Mouse (Mus musculus): Measurements from ENCODE around the gene Gm2a. TPM values are rescaled to one million over a fixed set of nuclear protein-coding genes. Genes with fewer than 3 reads are reported as not detected.
"Not testable (repeated sequence)": the region's sequence is repeated elsewhere in the genome, so short reads cannot be mapped to it uniquely, and the experiment has no call there.

Gene Gm2a
- polyA plus RNA-seq, 1 experiment from 2014 or later, result 32.7 TPM

DNA sequence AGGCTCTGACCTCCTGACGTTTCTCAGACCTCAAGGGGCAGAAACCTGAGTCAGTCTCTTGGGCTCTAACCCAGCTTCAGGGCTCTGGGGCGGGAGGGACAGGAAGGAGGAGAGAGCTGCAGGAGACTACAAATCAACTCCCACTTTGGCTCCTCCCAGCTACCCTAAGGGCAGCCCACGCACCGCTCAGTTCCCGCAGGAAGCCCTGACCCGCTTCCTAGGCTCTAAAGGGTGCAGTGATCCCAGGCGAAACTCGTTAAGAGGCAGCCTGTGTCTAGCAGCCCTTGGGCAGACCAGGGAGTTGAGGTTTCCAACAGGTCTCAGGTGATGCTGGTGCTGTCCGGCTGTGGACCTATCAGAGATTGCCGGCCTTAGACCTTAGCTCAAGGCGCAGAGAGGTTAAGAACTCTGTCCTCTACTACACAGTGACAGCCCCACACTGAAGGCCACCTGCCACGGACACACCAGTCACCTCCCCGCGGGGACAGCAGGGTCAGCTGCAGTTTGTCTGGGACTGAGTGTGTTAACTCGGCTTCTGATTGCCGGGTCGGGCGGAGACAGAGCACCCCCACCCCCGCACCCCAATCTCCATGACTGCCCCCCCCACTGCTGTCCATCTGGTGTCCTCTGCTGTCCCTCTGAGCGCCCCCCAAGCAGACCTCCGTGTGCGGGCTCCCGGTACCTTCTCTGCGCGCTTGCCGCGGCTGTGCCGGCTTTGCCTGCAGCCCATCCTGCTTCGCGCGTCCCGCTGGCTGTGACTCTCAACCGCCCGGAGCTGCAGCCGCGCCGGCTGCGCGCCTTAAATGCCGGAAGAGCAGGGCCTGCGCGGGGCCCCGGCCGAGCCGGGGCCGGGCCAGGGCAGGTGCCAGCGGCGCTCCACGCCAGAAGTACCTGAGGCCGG lies 20.3 kb upstream of the Gm2a start, which contains the start of gene Ccdc69:
Ccdc69 (minus strand) TSS at position 801 of the 901 bp plus-strand sequence.
- H3K4me3 ChIP-seq (replicated peaks), result peak within 1 kb of the TSS; percentile 48
- H3K9ac ChIP-seq, result peak within 1 kb of the TSS; percentile 43
- no peaks in the 10 kb centered on the region for H3K27me3 ChIP-seq
- 0 out of 2 replicates have a peak, but pooled peaks cover 3% of the 10 kb centered on the region for H3K9me3 ChIP-seq (replicated peaks)
- peak within 1 kb of the TSS; percentile 94 for H3K4me2 ChIP-seq
- peak within 1 kb of the TSS; percentile 82 for H3K27ac ChIP-seq
- peak; percentile 86 for ATAC-seq (replicated peaks; ENCODE audit: low FRiP score)
- 0% methylated on average over 50 of the region's 50 CpGs for WGBS
- peaks cover 39% of the 10 kb centered on the region for H3K4me1 ChIP-seq
- no peaks in the 10 kb centered on the region for H3K36me3 ChIP-seq

DNA sequence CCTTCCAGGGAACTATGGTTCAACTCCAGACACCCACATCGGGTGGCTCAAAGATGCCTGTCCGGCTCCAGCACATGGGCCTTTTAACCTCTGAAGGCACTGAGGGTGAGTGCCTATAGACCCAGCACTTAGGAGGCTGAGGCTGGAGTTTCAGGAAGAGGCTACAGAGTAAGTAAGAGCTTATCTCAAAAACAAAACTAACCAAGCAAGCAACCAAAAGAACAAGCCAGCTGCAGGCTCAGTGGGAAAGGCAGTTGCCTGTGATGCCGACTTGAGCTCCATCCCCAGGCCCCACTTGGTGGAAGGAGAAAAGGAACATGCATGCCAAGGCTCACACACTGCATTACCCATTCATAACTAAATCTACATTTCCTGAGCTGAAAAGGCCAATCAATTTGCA lies 19.4 kb upstream of the Gm2a start:
- H3K27me3 ChIP-seq, result no peaks in the 10 kb centered on the region
- no peaks in the 10 kb centered on the region for H3K36me3 ChIP-seq
- 0 out of 2 replicates have a peak, but pooled peaks cover 3% of the 10 kb centered on the region for H3K9me3 ChIP-seq (replicated peaks)
- no peak for ATAC-seq (replicated peaks; ENCODE audit: low FRiP score)
- no peak overlapping the region for H3K9ac ChIP-seq
- H3K4me1 ChIP-seq, result peaks cover 36% of the 10 kb centered on the region
- peak overlapping the region; percentile 94 for H3K4me2 ChIP-seq
- no peak overlapping the region for H3K27ac ChIP-seq
- WGBS, result 40% methylated on average over 3 of the region's 3 CpGs
- H3K4me3 ChIP-seq (replicated peaks), result no peak overlapping the region

DNA sequence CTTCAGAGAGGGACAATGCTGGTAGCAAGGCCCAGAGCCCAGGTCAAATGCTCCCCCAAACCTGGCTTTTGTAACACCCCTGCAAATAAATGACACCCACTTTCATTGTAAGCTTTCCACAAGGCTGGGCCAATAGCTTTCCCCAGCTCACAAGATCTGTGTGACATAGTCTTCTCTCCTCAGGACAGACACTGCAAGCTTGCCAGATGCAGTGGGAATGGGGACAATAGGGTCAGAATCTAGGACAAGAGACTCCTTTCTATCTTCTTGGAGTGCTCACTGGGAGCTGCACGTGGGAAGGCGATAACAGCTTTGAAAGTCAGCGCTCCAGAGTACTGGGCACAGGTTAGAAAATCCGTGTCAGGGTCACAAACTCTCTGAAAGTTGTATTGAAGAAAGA lies 18.7 kb upstream of the Gm2a start:
- 82% methylated on average over 4 of the region's 4 CpGs for WGBS
- Histone ChIP-seq H3K27me3 (no peaks in the 10 kb centered on the region), H3K4me3 (replicated peaks) (no peak overlapping the region), H3K27ac (no peak overlapping the region), H3K4me1 (peaks cover 35% of the 10 kb centered on the region), H3K9me3 (replicated peaks) (0 out of 2 replicates have a peak, but pooled peaks cover 3% of the 10 kb centered on the region), H3K4me2 (no peak overlapping the region), H3K9ac (no peak overlapping the region), H3K36me3 (no peaks in the 10 kb centered on the region)
- ATAC-seq (replicated peaks; ENCODE audit: low FRiP score), result no peak

- Histone ChIP-seq H3K4me2 (no peak overlapping the region), H3K4me3 (replicated peaks) (no peak overlapping the region), H3K27ac (no peak overlapping the region), H3K36me3 (no peaks in the 10 kb centered on the region), H3K4me1 (peaks cover 29% of the 10 kb centered on the region), H3K9me3 (replicated peaks) (0 out of 2 replicates have a peak, but pooled peaks cover 3% of the 10 kb centered on the region), H3K27me3 (no peaks in the 10 kb centered on the region), H3K9ac (no peak overlapping the region)
- 89% methylated on average over 9 of the region's 9 CpGs for WGBS
- ATAC-seq (replicated peaks; ENCODE audit: low FRiP score), result no peak
Measured at GRCm38 (mm10) chr11:55081206-55081605, 16.7 kb upstream of the Gm2a start.

DNA sequence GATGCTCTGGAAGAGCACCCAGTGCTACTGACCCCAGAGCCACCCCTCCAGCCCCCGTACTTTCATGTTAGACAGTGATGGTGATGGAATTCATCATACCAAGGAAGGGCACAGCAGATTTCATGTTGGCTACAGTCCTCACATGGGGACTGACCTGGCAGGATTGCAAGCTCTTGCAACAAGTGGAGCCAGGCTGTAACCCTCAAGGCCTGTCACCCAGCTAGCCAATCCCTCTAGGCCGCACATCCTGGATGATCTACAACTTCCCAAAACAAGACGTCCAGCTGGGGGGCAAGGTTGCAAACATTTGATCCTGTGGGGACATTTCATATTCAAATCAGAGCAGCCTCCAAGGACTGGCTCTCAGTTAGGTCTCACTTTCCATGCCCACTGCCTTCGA lies 13.3 kb upstream of the Gm2a start:
- H3K4me3 ChIP-seq (replicated peaks), result no peak overlapping the region

DNA sequence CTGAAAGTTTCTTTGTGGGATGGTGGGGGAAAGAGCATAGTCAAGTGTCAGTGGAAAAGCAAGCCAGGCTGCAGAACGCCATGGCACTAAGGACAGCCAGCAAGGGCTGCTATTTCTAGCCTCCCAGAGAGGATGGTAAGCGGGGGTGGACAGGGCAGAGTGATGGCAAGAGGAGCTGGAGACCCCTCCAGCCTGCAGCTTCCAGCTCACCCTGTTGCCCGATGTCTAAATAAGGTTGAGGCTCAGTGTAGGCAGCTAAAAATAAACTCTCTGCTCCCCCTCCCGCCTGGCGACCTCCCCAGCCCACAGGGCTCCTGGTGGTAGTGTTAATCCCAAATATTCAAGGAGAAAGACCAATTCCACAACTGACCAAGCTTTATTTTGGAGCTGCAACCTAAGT lies 12.5 kb upstream of the Gm2a start:
- peaks cover 3% of the 10 kb centered on the region; the same call in 1 of the 2 replicates for H3K4me1 ChIP-seq
- 50% methylated on average over 5 of the region's 5 CpGs for WGBS
- no peak overlapping the region for H3K4me3 ChIP-seq (replicated peaks)
- H3K27ac ChIP-seq, result no peak overlapping the region
- no peak overlapping the region for H3K4me2 ChIP-seq
- no peaks in the 10 kb centered on the region for H3K36me3 ChIP-seq
- H3K27me3 ChIP-seq, result no peaks in the 10 kb centered on the region
- H3K9ac ChIP-seq, result no peak overlapping the region
- H3K9me3 ChIP-seq (replicated peaks), result no peaks in the 10 kb centered on the region
- no peak for ATAC-seq (replicated peaks; ENCODE audit: low FRiP score)

More for the DNA sequence above, 13.3 kb upstream of the Gm2a start:
- ATAC-seq (replicated peaks; ENCODE audit: low FRiP score), result no peak
- no peak overlapping the region for H3K9ac ChIP-seq
- H3K4me1 ChIP-seq, result peaks cover 3% of the 10 kb centered on the region; the same call in 1 of the 2 replicates
- no peaks in the 10 kb centered on the region for H3K27me3 ChIP-seq
- no peak overlapping the region for H3K27ac ChIP-seq
- no peaks in the 10 kb centered on the region for H3K36me3 ChIP-seq
- WGBS, result 65% methylated on average over 4 of the region's 4 CpGs
- no peak overlapping the region for H3K4me2 ChIP-seq
- 0 out of 2 replicates have a peak, but pooled peaks cover 3% of the 10 kb centered on the region for H3K9me3 ChIP-seq (replicated peaks)

GRCm38 (mm10) chr11:55087006-55087405 lies 10.9 kb upstream of the Gm2a start:
- Histone ChIP-seq H3K4me3 (replicated peaks) (no peak overlapping the region), H3K4me2 (no peak overlapping the region), H3K9ac (no peak overlapping the region), H3K4me1 (peaks cover 3% of the 10 kb centered on the region; the same call in 1 of the 2 replicates), H3K36me3 (no peaks in the 10 kb centered on the region), H3K9me3 (replicated peaks) (no peaks in the 10 kb centered on the region), H3K27me3 (no peaks in the 10 kb centered on the region), H3K27ac (no peak overlapping the region)
- peak; percentile 75; the same call in 1 of the 2 replicates for ATAC-seq (replicated peaks; ENCODE audit: low FRiP score)
- WGBS, result 7% methylated on average over 10 of the region's 10 CpGs

GRCm38 (mm10) chr11:55089892-55090291 lies 8.0 kb upstream of the Gm2a start:
- H3K9ac ChIP-seq, result no peak overlapping the region
- H3K9me3 ChIP-seq (replicated peaks), result no peaks in the 10 kb centered on the region
- H3K4me1 ChIP-seq, result peaks cover 3% of the 10 kb centered on the region; the same call in 1 of the 2 replicates
- no peaks in the 10 kb centered on the region for H3K27me3 ChIP-seq
- no peaks in the 10 kb centered on the region for H3K36me3 ChIP-seq
- no peak overlapping the region for H3K4me2 ChIP-seq
- ATAC-seq (replicated peaks; ENCODE audit: low FRiP score), result no peak
- no peak overlapping the region for H3K27ac ChIP-seq
- H3K4me3 ChIP-seq (replicated peaks), result no peak overlapping the region
- WGBS, result 74% methylated on average over 2 of the region's 2 CpGs

GRCm38 (mm10) chr11:55093096-55093495 lies 4.8 kb upstream of the Gm2a start:
- H3K27me3 ChIP-seq, result no peaks in the 10 kb centered on the region
- ATAC-seq (replicated peaks; ENCODE audit: low FRiP score), result no peak
- no peak overlapping the region for H3K4me3 ChIP-seq (replicated peaks)
- H3K4me2 ChIP-seq, result no peak overlapping the region
- H3K9ac ChIP-seq, result no peak overlapping the region
- H3K9me3 ChIP-seq (replicated peaks), result no peaks in the 10 kb centered on the region
- H3K4me1 ChIP-seq, result peaks cover 11% of the 10 kb centered on the region; the same call in 1 of the 2 replicates
- WGBS, result 86% methylated on average over 7 of the region's 7 CpGs
- no peaks in the 10 kb centered on the region for H3K36me3 ChIP-seq
- H3K27ac ChIP-seq, result no peak overlapping the region

- not testable (repeated sequence) for ATAC-seq (replicated peaks; ENCODE audit: low FRiP score); H3K9me3 ChIP-seq (replicated peaks); H3K27ac ChIP-seq; H3K4me3 ChIP-seq (replicated peaks); H3K36me3 ChIP-seq; H3K4me2 ChIP-seq; H3K27me3 ChIP-seq; H3K9ac ChIP-seq
- WGBS, result 83% methylated on average over 4 of the region's 4 CpGs
- peaks cover 18% of the 10 kb centered on the region for H3K4me1 ChIP-seq
Measured at GRCm38 (mm10) chr11:55096296-55096695, 1.6 kb upstream of the Gm2a start.

DNA sequence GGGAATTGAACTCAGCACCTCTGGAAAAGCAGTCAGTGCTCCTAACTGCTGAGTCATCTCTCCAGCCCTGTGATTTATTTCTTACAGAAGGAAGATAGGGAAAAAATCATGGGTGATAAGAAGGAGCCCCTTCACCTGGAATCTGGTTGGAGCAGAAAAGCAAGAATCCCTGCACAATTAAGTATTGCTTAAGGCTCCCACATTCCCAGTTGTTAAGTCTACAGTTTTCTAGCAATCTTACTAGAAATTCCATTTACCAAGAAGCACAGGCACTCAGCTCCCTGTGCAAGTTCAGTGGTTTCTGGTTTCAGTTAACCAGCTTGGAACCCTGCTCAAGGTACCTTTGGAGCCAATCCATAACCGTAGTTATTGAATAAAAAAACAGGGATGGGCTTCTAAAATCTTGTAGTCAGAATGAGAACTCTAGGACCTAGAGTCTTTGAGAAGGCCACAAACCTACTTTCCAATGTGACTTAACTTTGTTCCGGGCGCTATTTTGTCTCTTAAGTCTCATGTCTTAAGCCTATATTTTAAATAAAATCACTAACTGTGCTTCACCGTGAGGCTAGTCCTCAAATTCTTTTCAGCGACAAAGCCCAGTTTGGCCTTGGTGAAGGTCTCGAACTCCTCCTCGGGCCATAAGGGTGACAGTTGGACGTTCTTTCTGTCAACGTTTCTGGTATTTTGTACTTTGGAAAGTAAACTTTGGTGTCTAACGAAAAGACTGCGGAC lies 1.0 kb upstream of the Gm2a start:
- H3K27me3 ChIP-seq, result no peaks in the 10 kb centered on the region
- WGBS, result 34% methylated on average over 11 of the region's 11 CpGs
- H3K4me3 ChIP-seq (replicated peaks), result peak overlapping the region; percentile 67
- H3K4me1 ChIP-seq, result peaks cover 18% of the 10 kb centered on the region
- H3K36me3 ChIP-seq, result no peaks in the 10 kb centered on the region
- peak overlapping the region; percentile 88 for H3K27ac ChIP-seq
- 0 out of 2 replicates have a peak overlapping the region, but pooled peaks have one; percentile 29 for H3K9ac ChIP-seq
- peak overlapping the region; percentile 95 for H3K4me2 ChIP-seq
- no peaks in the 10 kb centered on the region for H3K9me3 ChIP-seq (replicated peaks)
- no peak for ATAC-seq (replicated peaks; ENCODE audit: low FRiP score)

All from kidney, embryonic 15.5 days (tissue).